Mouse (Mus musculus) cerebellum, adult 2 months (tissue): Measurements from ENCODE around the gene Gp5. TPM values are rescaled to one million over a fixed set of nuclear protein-coding genes. Genes with fewer than 3 reads are reported as not detected.

Experiments used
- DNase-seq, 2 experiments: peaks; one replicate each; pipeline ENCODE4 v3.0.0; 2021
- H3K27ac ChIP-seq: fragments of 200-500 bp; 2 replicates; pipeline ENCODE4 v1.5.1; 2012; ENCODE audit warnings: low read length, control low read depth, inconsistent platforms; ENCODE audit not compliant: insufficient read depth
- H3K27me3 ChIP-seq: fragments of 200-500 bp; 2 replicates; pipeline ENCODE4 v1.6.1; 2012; ENCODE audit warnings: inconsistent platforms, mild to moderate bottlenecking, low read length, moderate library complexity; ENCODE audit not compliant: control insufficient read depth, insufficient read depth
- H3K4me1 ChIP-seq: fragments of 200-500 bp; 2 replicates; pipeline ENCODE4 v1.6.1; 2011; ENCODE audit warnings: low read length; ENCODE audit not compliant: control insufficient read depth, insufficient read depth
- H3K4me3 ChIP-seq: fragments of 200-500 bp; replicated peaks from 2 replicates; pipeline ENCODE3; 2011; ENCODE audit warnings: mild to moderate bottlenecking, low read depth, low read length, control low read depth; ENCODE audit not compliant: insufficient read depth
- CTCF ChIP-seq: fragments of 200-500 bp; IDR thresholded peaks from 2 replicates; pipeline ENCODE4 v1.5.1; 2011; ENCODE audit warnings: low read depth, mild to moderate bottlenecking, control low read depth, low read length, moderate library complexity, borderline replicate concordance; ENCODE audit not compliant: insufficient read depth
- POLR2A ChIP-seq: fragments of 200-500 bp; IDR thresholded peaks from 2 replicates; pipeline ENCODE4 v1.6.1; 2011; ENCODE audit warnings: low read length, control low read depth, borderline replicate concordance; ENCODE audit not compliant: insufficient read depth
- WGBS: fragments of 180-500 bp; shearing (Covaris S2); methylation state at CpG from one replicate; pipeline ENCODE4 v1.1.7; 2018; 5-methylcytosine and 5-hydroxymethylcytosine counted together
- polyA plus RNA-seq: library from polyadenylated mRNA; depleted of rRNA; stranded (reverse); fragments of >200 nt; gene quantifications from 2 replicates; pipeline ENCODE4 v1.2.3, GENCODE M21; 2012; rRNA removed

Gp5 gene
- polyA plus RNA-seq, 1 experiment, result 1.4 TPM

DNA sequence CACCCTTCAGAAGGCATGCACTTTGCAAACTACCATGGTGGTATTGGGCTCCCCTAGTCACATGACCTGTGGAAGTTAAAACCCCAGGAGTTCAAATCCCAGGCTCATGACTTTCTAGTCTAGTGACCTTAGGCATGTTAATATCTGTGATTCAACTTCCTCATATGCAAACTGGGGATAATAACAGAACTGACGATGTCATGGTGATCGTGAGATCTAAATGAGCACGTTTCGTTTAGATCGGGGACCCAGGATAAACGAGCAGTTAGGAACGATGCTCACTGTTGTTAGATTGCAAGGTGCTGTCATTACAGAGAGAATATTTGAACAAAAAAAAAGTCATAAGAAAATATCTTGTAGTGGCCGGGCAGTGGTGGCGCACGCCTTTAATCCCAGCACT is 48.4 kb downstream of the Gp5 start:
- Histone ChIP-seq H3K27ac (no peak overlapping the region), H3K4me1 (no peaks in the 10 kb centered on the region; the same call in 1 of the 2 replicates), H3K4me3 (no peak overlapping the region), H3K27me3 (no peaks in the 10 kb centered on the region)
- WGBS, result 87% methylated on average over 10 of the region's 10 CpGs
- TF ChIP-seq CTCF (no peak), POLR2A (no peak)
- DNase-seq, result no peak

- no peaks in the 10 kb centered on the region; the same call in 1 of the 2 replicates for H3K4me1 ChIP-seq
- 92% methylated on average over 9 of the region's 9 CpGs for WGBS
- H3K27ac ChIP-seq, result no peak overlapping the region
- no peaks in the 10 kb centered on the region for H3K27me3 ChIP-seq
- TF ChIP-seq POLR2A, result no peak
- no peak for TF ChIP-seq CTCF
- DNase-seq, result no peak
- no peak overlapping the region for H3K4me3 ChIP-seq
Observed at GRCm38 (mm10) chr16:30261341-30261740, 49.2 kb downstream of the Gp5 start.

DNA sequence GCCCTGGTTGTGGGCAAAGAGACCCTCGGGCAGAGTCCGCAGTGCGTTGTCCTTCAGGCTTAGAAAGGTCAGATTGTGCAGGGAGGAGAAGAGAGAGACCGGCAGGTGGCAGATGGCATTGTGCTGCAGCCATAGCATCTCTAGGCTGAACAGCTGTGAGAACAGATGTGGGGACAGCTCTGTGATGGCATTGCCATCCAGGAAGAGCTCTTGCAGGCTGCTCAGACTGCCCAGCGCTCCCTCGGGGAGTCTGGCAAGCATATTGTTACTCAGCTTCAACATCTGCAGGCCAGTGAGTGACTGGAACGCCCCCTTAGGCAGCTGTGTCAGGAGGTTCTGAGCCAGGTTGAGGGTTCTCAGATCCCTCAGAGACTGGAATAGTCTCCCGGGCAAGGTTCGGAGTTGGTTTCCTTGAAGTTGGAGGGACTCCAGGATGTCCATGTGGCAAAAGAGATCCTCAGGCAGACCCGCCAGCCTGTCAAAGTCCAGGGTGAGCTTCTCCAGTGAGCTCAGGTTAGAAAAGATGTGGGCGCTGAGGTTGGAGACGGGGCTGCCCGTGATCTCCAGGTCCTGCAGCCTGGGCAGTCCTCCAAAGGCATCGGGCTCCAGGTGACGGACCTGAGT is 50.5 kb downstream of the Gp5 start:
- no peak for DNase-seq
- Histone ChIP-seq H3K27ac (no peak overlapping the region), H3K4me1 (no peaks in the 10 kb centered on the region; the same call in 1 of the 2 replicates), H3K4me3 (no peak overlapping the region), H3K27me3 (no peaks in the 10 kb centered on the region)
- TF ChIP-seq POLR2A (no peak), CTCF (no peak)
- 39% methylated on average over 15 of the region's 15 CpGs for WGBS

- Histone ChIP-seq H3K4me3 (no peak overlapping the region), H3K27me3 (no peaks in the 10 kb centered on the region), H3K4me1 (no peaks in the 10 kb centered on the region; the same call in 1 of the 2 replicates), H3K27ac (no peak overlapping the region)
- no peak for TF ChIP-seq CTCF
- no peak for TF ChIP-seq POLR2A
- WGBS, result 27% methylated on average over 10 of the region's 10 CpGs
- DNase-seq, result no peak
Observed at GRCm38 (mm10) chr16:30259444-30259843, 51.1 kb downstream of the Gp5 start.

GRCm38 (mm10) chr16:30258441-30258840 is 52.1 kb downstream of the Gp5 start:
- Histone ChIP-seq H3K27me3 (no peaks in the 10 kb centered on the region), H3K27ac (no peak overlapping the region), H3K4me1 (no peaks in the 10 kb centered on the region; the same call in 1 of the 2 replicates), H3K4me3 (no peak overlapping the region)
- TF ChIP-seq CTCF (no peak), POLR2A (no peak)
- no peak for DNase-seq
- WGBS, result 89% methylated on average over 7 of the region's 7 CpGs

GRCm38 (mm10) chr16:30257718-30258117 is 52.9 kb downstream of the Gp5 start:
- Histone ChIP-seq H3K4me1 (no peaks in the 10 kb centered on the region; the same call in 1 of the 2 replicates), H3K27me3 (no peaks in the 10 kb centered on the region), H3K27ac (no peak overlapping the region), H3K4me3 (no peak overlapping the region)
- 82% methylated on average over 9 of the region's 9 CpGs for WGBS
- no peak for TF ChIP-seq POLR2A
- no peak for TF ChIP-seq CTCF
- no peak for DNase-seq

Other genes with a start within 250 kb of the Gp5 start
- 22.4 and 24.5 TPM in 2 replicates for gene Hes1, start 246.4 kb downstream of the Gp5 start, polyA plus RNA-seq
- not detected in 2 replicates for gene Cpn2, start 43.3 kb downstream of the Gp5 start, polyA plus RNA-seq
- gene Lrrc15, start 27.5 kb downstream of the Gp5 start, polyA plus RNA-seq, result not detected in 2 replicates
- gene Atp13a3, start 95.2 kb upstream of the Gp5 start, polyA plus RNA-seq, result 31.4 and 34.7 TPM in 2 replicates
- 17.4 and 20.8 TPM in 2 replicates for gene Tmem44, start 240.1 kb upstream of the Gp5 start, polyA plus RNA-seq